Mouse (Mus musculus) T-cell, adult 66 days (primary cell): ENCODE data around the gene Aatk. TPM values are rescaled to one million over a fixed set of nuclear protein-coding genes. Genes with fewer than 3 reads are reported as not detected.

Experiments used
- total RNA-seq, 2 experiments: library from RNA; stranded (reverse); gene quantifications; 3 replicates in 1 of 2; 4 replicates in 1 of 2; pipeline ENCODE4 v1.2.4; 2023

The Aatk gene
- total RNA-seq: under 1 TPM in 1 of 2 experiments, not detected in 1; 0.41 TPM

DNA sequence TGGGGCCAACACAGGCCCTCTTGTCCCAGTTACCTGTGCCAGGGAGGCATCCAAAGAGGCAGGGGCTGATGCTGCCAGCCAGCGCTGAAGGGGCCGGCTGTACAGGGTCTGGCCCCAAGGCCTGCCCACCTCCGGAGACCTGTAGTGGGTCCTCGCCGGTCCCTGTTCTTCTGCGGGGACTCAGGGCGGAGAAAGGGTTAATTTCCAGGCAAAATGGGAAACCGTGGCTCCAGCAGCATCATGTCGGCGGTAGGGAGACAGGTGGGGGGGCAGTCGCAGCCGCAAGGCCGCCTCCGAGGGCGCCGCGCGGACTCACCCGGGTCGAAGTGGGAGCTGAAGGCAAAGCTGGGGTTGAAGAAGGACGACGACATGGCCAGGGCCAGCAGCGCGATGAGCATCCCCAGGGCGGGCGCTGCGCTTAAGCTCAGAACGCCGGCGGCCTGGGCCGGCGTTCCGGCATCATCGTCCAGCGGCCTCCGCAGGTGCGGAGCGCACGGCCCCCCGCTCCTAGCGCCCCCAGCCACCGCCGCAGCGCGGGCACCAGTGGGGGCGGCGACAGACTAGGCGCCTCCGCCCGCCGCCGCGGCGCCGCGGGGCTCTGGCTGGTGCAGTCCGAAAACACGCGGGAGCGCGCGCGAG, at the start of gene Aatk:
Gene Aatk (minus strand): TSS at position 615 of the 639 bp plus-strand sequence.

DNA sequence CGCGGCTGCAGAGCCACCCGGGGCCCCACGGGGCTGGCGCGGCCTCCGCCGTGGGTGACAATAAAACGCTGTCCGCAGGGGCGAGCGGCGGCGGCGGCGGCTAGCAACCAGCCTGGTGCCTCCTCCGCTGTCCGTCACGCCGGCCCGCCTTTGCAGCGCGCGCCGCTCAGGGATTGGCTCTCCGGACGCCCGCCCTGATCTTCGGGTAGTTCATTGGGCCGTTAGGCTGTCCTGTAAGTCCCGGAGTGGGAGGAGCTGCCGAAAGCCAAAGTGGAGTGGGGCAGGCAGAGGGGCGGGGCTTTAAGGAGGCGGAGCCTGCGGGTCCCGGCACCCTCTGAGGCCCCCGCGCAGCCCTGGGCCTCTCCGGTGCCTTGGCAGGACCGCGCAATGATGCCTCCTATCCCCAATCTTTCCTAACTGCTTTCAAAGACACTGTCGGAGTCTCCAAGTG, 39.8 kb upstream of the Aatk start, which contains the start of gene Cep131:
Gene Cep131 (minus strand): TSS at position 126 of the 451 bp plus-strand sequence.

Other genes starting within 250 kb of the Aatk start
- 10 to 100 TPM; 40.7 to 41.8 TPM for gene Chmp6, start 133.7 kb downstream of the Aatk start, total RNA-seq
- gene Baiap2, start 104.4 kb downstream of the Aatk start, total RNA-seq: 10 to 100 TPM; 23.4 to 26.0 TPM
- gene Cep131, start 39.7 kb upstream of the Aatk start, total RNA-seq: 10 to 100 TPM; 10.0 to 12.7 TPM
- gene Tepsin, start 51.6 kb upstream of the Aatk start, total RNA-seq: 10 to 100 TPM; 19.3 to 23.9 TPM
- 10 to 100 TPM; 31.5 to 33.2 TPM for gene Ndufaf8, start 51.8 kb upstream of the Aatk start, total RNA-seq
- gene Slc38a10, start 104.2 kb upstream of the Aatk start, total RNA-seq: 100 to 1,000 TPM; 101 to 107 TPM
- gene Bahcc1, start 185.8 kb upstream of the Aatk start, total RNA-seq: under 1 TPM; 0.47 to 0.82 TPM